In the genomic region with DNA sequence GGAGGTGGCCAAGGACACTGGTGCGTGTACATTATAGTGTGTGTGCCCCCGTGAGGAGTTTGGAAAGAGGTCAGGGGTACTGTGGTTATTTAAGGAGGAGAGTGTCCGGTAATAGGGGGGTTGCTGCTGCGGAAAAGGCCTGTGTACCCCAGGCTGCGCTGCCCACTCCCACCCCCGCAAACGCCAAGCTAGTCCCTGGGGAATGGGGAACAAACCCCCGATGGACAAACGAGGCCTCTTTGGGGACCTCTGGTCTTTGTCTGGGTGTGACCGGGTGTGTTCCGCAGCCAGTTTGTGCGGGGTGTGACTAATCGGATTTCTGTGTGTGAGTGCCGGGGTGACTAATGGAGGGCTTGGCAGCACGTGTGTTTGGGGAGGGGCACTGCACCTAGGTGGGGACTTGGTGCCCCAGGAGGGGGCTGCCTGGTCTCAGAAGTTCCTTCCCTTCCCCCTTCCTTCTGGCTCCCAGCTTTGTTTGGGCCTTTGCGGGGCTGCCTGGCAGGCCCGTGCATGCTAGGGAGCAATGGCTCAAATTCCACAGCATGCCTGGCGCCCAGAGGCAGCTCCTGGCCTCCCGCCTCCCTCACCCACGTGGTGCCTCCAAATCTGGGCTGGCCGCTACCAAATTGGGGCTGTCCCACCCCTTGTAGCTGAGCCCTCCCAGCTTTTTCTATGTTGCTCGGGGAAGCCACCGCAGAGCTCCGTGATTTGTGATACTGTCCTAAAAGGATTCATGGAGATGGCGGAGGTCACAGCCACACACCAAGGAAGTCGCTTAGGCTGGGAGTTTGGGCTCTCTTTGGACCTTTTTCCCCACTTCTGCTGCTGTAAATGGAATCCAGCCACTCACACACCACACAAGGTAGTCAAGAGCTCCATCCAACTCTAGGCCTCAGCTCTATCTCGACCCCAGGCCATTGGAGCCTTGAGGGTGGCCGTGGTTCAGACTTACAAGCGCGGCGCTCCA, we compare ENCODE assay signal across 8 mouse cellular contexts. TPM values are rescaled to one million over a fixed set of nuclear protein-coding genes. Genes with fewer than 3 reads are reported as not detected.
DNase-seq lines count a peak whose midpoint lies in the region; ATAC-seq and TF ChIP-seq lines count a peak whose summit lies in the region.

No protein-coding gene starts in this region.

- TF ChIP-seq CTCF in stomach, postnatal 0 days (IDR thresholded peaks at IDR 0.05; ENCODE audit: low read depth): no peak; the same call in 1 of the 2 replicates

- peak overlapping the region; percentile 40 for H3K9ac ChIP-seq in embryonic facial prominence, embryonic 15.5 days
- H3K9ac ChIP-seq in limb, embryonic 14.5 days (ENCODE audit: low read depth, low read length, severe bottlenecking): peak overlapping the region; percentile 98
- peak overlapping the region; percentile 86 for H3K9ac ChIP-seq in midbrain, embryonic 15.5 days
- peak overlapping the region; percentile 96 for H3K9ac ChIP-seq in stomach, postnatal 0 days (ENCODE audit: low read length)

- peak overlapping the region; percentile 73 for H3K4me2 ChIP-seq in embryonic facial prominence, embryonic 15.5 days (replicated peaks)
- peak overlapping the region; percentile 97 for H3K4me2 ChIP-seq in limb, embryonic 14.5 days (replicated peaks; ENCODE audit: low read depth, low read length, severe bottlenecking)
- peak overlapping the region; percentile 93 for H3K4me2 ChIP-seq in midbrain, embryonic 15.5 days
- H3K4me2 ChIP-seq in stomach, postnatal 0 days (replicated peaks; ENCODE audit: low read depth): peak overlapping the region; percentile 93

- DNase-seq in left cerebral cortex, adult 18-20 months (ENCODE audit: low spot score in 2 of 2): peak; percentile 65 to 76
- no peak for DNase-seq in left cerebral cortex, adult 11 months (ENCODE audit: low spot score)
- peak; percentile 86 for DNase-seq in heart, adult 8-10 months (ENCODE audit: low spot score)
- peak; percentile 93 for DNase-seq in kidney, adult 8-10 months
- DNase-seq in limb, embryonic 14.5 days (ENCODE audit: low spot score): peak; percentile 93
- peak; percentile 88 for DNase-seq in stomach, postnatal 0 days (ENCODE audit: low spot score)

- no peaks in the 10 kb centered on the region for H3K27me3 ChIP-seq in embryonic facial prominence, embryonic 15.5 days
- no peaks in the 10 kb centered on the region for H3K27me3 ChIP-seq in limb, embryonic 14.5 days (ENCODE audit: control insufficient read depth, insufficient read depth, low read length)
- H3K27me3 ChIP-seq in midbrain, embryonic 15.5 days (replicated peaks): no peaks in the 10 kb centered on the region
- H3K27me3 ChIP-seq in stomach, postnatal 0 days (ENCODE audit: control insufficient read depth, insufficient read depth, low read length): no peaks in the 10 kb centered on the region

- no peaks in the 10 kb centered on the region for H3K9me3 ChIP-seq in embryonic facial prominence, embryonic 15.5 days (replicated peaks)
- no peaks in the 10 kb centered on the region for H3K9me3 ChIP-seq in limb, embryonic 14.5 days (ENCODE audit: control insufficient read depth, low read length)
- no peaks in the 10 kb centered on the region for H3K9me3 ChIP-seq in midbrain, embryonic 15.5 days
- no peaks in the 10 kb centered on the region for H3K9me3 ChIP-seq in stomach, postnatal 0 days (ENCODE audit: control insufficient read depth, low read length)

- peak; percentile 76 for ATAC-seq in embryonic facial prominence, embryonic 15.5 days (ENCODE audit: insufficient number of reproducible peaks, low FRiP score, low TSS enrichment, low read depth)
- ATAC-seq in limb, embryonic 14.5 days (ENCODE audit: low FRiP score, low read depth): peak; percentile 62
- peak; percentile 16 for ATAC-seq in midbrain, embryonic 15.5 days (replicated peaks)
- ATAC-seq in stomach, postnatal 0 days (ENCODE audit: low FRiP score, low TSS enrichment): peak; percentile 66

- peak; percentile 44; the same call in 1 of the 2 replicates for TF ChIP-seq POLR2A in limb, embryonic 14.5 days (IDR thresholded peaks at IDR 0.05; ENCODE audit: borderline replicate concordance, extremely low read depth, insufficient read depth, insufficient read length)

- WGBS in embryonic facial prominence, embryonic 15.5 days: 5% methylated on average over 31 of the region's 31 CpGs
- WGBS in limb, embryonic 14.5 days: 4% methylated on average over 30 of the region's 31 CpGs
- WGBS in midbrain, embryonic 15.5 days: 6% methylated on average over 31 of the region's 31 CpGs
- 6% methylated on average over 31 of the region's 31 CpGs for WGBS in stomach, postnatal 0 days

- no peaks in the 10 kb centered on the region for H3K36me3 ChIP-seq in embryonic facial prominence, embryonic 15.5 days
- H3K36me3 ChIP-seq in limb, embryonic 14.5 days (ENCODE audit: control insufficient read depth, insufficient read depth, low read length): no peaks in the 10 kb centered on the region
- H3K36me3 ChIP-seq in midbrain, embryonic 15.5 days (replicated peaks): no peaks in the 10 kb centered on the region
- H3K36me3 ChIP-seq in stomach, postnatal 0 days (ENCODE audit: control insufficient read depth, insufficient read depth, low read length): no peaks in the 10 kb centered on the region

- TF ChIP-seq EP300 in stomach, postnatal 0 days (optimal IDR thresholded peaks at IDR 0.05): peak; percentile 79

- peaks cover 44% of the 10 kb centered on the region for H3K4me1 ChIP-seq in embryonic facial prominence, embryonic 15.5 days
- peaks cover 28% of the 10 kb centered on the region for H3K4me1 ChIP-seq in limb, embryonic 14.5 days (ENCODE audit: control insufficient read depth, insufficient read depth, low read length)
- peaks cover 37% of the 10 kb centered on the region for H3K4me1 ChIP-seq in midbrain, embryonic 15.5 days
- H3K4me1 ChIP-seq in stomach, postnatal 0 days (replicated peaks; ENCODE audit: control insufficient read depth, insufficient read depth): peaks cover 3% of the 10 kb centered on the region; the same call in 1 of the 2 replicates

- peak overlapping the region; percentile 91 for H3K4me3 ChIP-seq in embryonic facial prominence, embryonic 15.5 days (replicated peaks)
- H3K4me3 ChIP-seq in limb, embryonic 14.5 days (replicated peaks; ENCODE audit: low read length): peak overlapping the region; percentile 98
- peak overlapping the region; percentile 77 for H3K4me3 ChIP-seq in midbrain, embryonic 15.5 days
- H3K4me3 ChIP-seq in stomach, postnatal 0 days (ENCODE audit: low read depth, low read length): peak overlapping the region; percentile 61

- H3K27ac ChIP-seq in embryonic facial prominence, embryonic 15.5 days (replicated peaks): peak overlapping the region; percentile 100
- peak overlapping the region; percentile 100 for H3K27ac ChIP-seq in limb, embryonic 14.5 days (replicated peaks; ENCODE audit: low read depth, low read length)
- H3K27ac ChIP-seq in midbrain, embryonic 15.5 days: peak overlapping the region; percentile 99
- H3K27ac ChIP-seq in stomach, postnatal 0 days (replicated peaks): peak overlapping the region; percentile 98

RNA-seq across cellular contexts. Expression of a gene that starts 5.9 kb away (rescaled TPM):
- total RNA-seq in left cerebral cortex, adult 18-20 months (2021): 100 to 1,000 TPM; 116 to 122 TPM
- polyA plus RNA-seq in embryonic facial prominence, embryonic 15.5 days (2015; fragmentation: Nextera tagmentation; extraction: Ambion mirVana): 39.1 and 43.4 TPM in 2 replicates
- 10 to 100 TPM; 48.6 to 59.7 (median 55.0) TPM for total RNA-seq in heart, adult 8-10 months (2022)
- 61.1 and 85.3 TPM in 2 replicates for polyA plus RNA-seq in limb, embryonic 14.5 days (2012; rRNA removed)
- 46.6 and 55.7 TPM in 2 replicates for polyA plus RNA-seq in limb, embryonic 14.5 days (2014; fragmentation: Nextera tagmentation; extraction: Ambion mirVana)
- polyA plus RNA-seq in midbrain, embryonic 15.5 days (2015; fragmentation: Nextera tagmentation; extraction: Ambion mirVana): 36.3 and 38.6 TPM in 2 replicates
- 12.0 and 12.5 TPM in 2 replicates for polyA plus RNA-seq in stomach, postnatal 0 days (2015; fragmentation: Nextera tagmentation; extraction: Ambion mirVana)

Comparison
In these comparisons a context has a peak if more than half of its experiments do, and no peak if none do; other contexts are left out.
1. ATAC-seq: peak in every context shown above with its lines; median percentile 76 in embryonic facial prominence, embryonic 15.5 days; 66 in stomach, postnatal 0 days; 62 in limb, embryonic 14.5 days; 16 in midbrain, embryonic 15.5 days.
2. H3K9ac ChIP-seq: peak in every context shown above with its lines; median percentile 98 in limb, embryonic 14.5 days; 96 in stomach, postnatal 0 days; 86 in midbrain, embryonic 15.5 days; 40 in embryonic facial prominence, embryonic 15.5 days.